Mouse (Mus musculus): Measurements from ENCODE around the gene Ankrd13c. TPM values are rescaled to one million over a fixed set of nuclear protein-coding genes. Genes with fewer than 3 reads are reported as not detected.
"Not testable (repeated sequence)": the region's sequence is repeated elsewhere in the genome, so short reads cannot be mapped to it uniquely, and the experiment has no call there.

Gene Ankrd13c
- 100 to 1,000 TPM; 114 to 116 TPM for total RNA-seq (2021)

- peak; percentile 94 to 96 for DNase-seq (ENCODE audit: low spot score in 2 of 2)
- intact Hi-C loops (cut with DNase I) = loop anchor here (1.0 to 5.0 kb wide), 2 partner anchors 89 to 385 kb away; partner anchors contain the start of genes Lrrc40 and Srsf11
These were observed at the start of gene Ankrd13c for GRCm38 (mm10) chr3:157946843-157947358. Gene Ankrd13c, plus strand, starts transcription at chr3:157947239.

GRCm38 (mm10) chr3:157897645-157898044 is 49.4 kb upstream of the Ankrd13c start:
- intact Hi-C loops (cut with DNase I) = no loop called here
- DNase-seq (ENCODE audit: low spot score in 2 of 2) = no peak

- intact Hi-C loops (cut with DNase I) = no loop called here
- DNase-seq (ENCODE audit: low spot score in 2 of 2) = no peak
These were observed 47.1 kb upstream of the Ankrd13c start for GRCm38 (mm10) chr3:157899986-157900385.

GRCm38 (mm10) chr3:157901721-157902120 is 45.3 kb upstream of the Ankrd13c start:
- no peak for DNase-seq (ENCODE audit: low spot score in 2 of 2)
- intact Hi-C loops (cut with DNase I) = no loop called here

GRCm38 (mm10) chr3:157908166-157908565 is 38.9 kb upstream of the Ankrd13c start:
- no peak for DNase-seq (ENCODE audit: low spot score in 2 of 2)
- intact Hi-C loops (cut with DNase I) = no loop called here

GRCm38 (mm10) chr3:157910262-157910661 is 36.8 kb upstream of the Ankrd13c start:
- no peak for DNase-seq (ENCODE audit: low spot score in 2 of 2)
- intact Hi-C loops (cut with DNase I) = no loop called here

- intact Hi-C loops (cut with DNase I) = no loop called here
These were observed 34.9 kb upstream of the Ankrd13c start for GRCm38 (mm10) chr3:157912155-157912554.

GRCm38 (mm10) chr3:157916336-157916735 is 30.7 kb upstream of the Ankrd13c start:
- DNase-seq (ENCODE audit: low spot score in 2 of 2) = no peak
- intact Hi-C loops (cut with DNase I) = no loop called here

More at GRCm38 (mm10) chr3:157912155-157912554, 34.9 kb upstream of the Ankrd13c start:
- DNase-seq (ENCODE audit: low spot score in 2 of 2) = no peak

- intact Hi-C loops (cut with DNase I) = no loop called here
- DNase-seq (ENCODE audit: low spot score in 2 of 2) = no peak
These were observed 25.7 kb upstream of the Ankrd13c start for GRCm38 (mm10) chr3:157921376-157921775.

- intact Hi-C loops (cut with DNase I) = no loop called here
- no peak for DNase-seq (ENCODE audit: low spot score in 2 of 2)
These were observed 23.7 kb upstream of the Ankrd13c start for GRCm38 (mm10) chr3:157923268-157923835.

GRCm38 (mm10) chr3:157924692-157925328 is 22.2 kb upstream of the Ankrd13c start, which contains the start of gene Cth:
Gene Cth, minus strand, starts transcription at chr3:157925077.
- peak; percentile 83 to 93 for DNase-seq (ENCODE audit: low spot score in 2 of 2)
- intact Hi-C loops (cut with DNase I) = loop anchor here (5.0 kb wide), 1 partner anchor 48 kb away; no protein-coding TSS in a partner anchor

- no peak for DNase-seq (ENCODE audit: low spot score in 2 of 2)
- intact Hi-C loops (cut with DNase I) = loop anchor here (5.0 kb wide), 1 partner anchor 49 kb away; no protein-coding TSS in a partner anchor
These were observed 21.1 kb upstream of the Ankrd13c start for GRCm38 (mm10) chr3:157925706-157926510.

- intact Hi-C loops (cut with DNase I) = loop anchor here (5.0 kb wide), 1 partner anchor 49 kb away; no protein-coding TSS in a partner anchor
These were observed 20.3 kb upstream of the Ankrd13c start for GRCm38 (mm10) chr3:157926761-157927160.

GRCm38 (mm10) chr3:157928731-157929130 is 18.3 kb upstream of the Ankrd13c start:
- peak in 1 of 2 experiments; percentile 49 for DNase-seq (ENCODE audit: low spot score in 2 of 2)
- intact Hi-C loops (cut with DNase I) = loop anchor here (5.0 kb wide), 1 partner anchor 51 kb away; no protein-coding TSS in a partner anchor

More at GRCm38 (mm10) chr3:157926761-157927160, 20.3 kb upstream of the Ankrd13c start:
- peak in 1 of 2 experiments; percentile 6 for DNase-seq (ENCODE audit: low spot score in 2 of 2)

GRCm38 (mm10) chr3:157929417-157929816 is 17.6 kb upstream of the Ankrd13c start:
- DNase-seq (ENCODE audit: low spot score in 2 of 2) = no peak
- intact Hi-C loops (cut with DNase I) = loop anchor here (5.0 kb wide), 1 partner anchor 52 kb away; no protein-coding TSS in a partner anchor

- intact Hi-C loops (cut with DNase I) = no loop called here
- DNase-seq (ENCODE audit: low spot score in 2 of 2) = no peak
These were observed 15.4 kb upstream of the Ankrd13c start for GRCm38 (mm10) chr3:157931592-157931991.

GRCm38 (mm10) chr3:157932074-157932473 is 15.0 kb upstream of the Ankrd13c start:
- intact Hi-C loops (cut with DNase I) = no loop called here
- DNase-seq (ENCODE audit: low spot score in 2 of 2) = no peak

GRCm38 (mm10) chr3:157933223-157933622 is 13.8 kb upstream of the Ankrd13c start:
- intact Hi-C loops (cut with DNase I); DNase-seq (ENCODE audit: low spot score in 2 of 2): not testable (repeated sequence)

GRCm38 (mm10) chr3:157934301-157934823 is 12.7 kb upstream of the Ankrd13c start:
- no peak for DNase-seq (ENCODE audit: low spot score in 2 of 2)
- intact Hi-C loops (cut with DNase I) = no loop called here
